Mouse (Mus musculus) C2C12 (cell line): Measurements from ENCODE around the gene Actr3b.

Source experiments
- CTCF ChIP-seq: IDR thresholded peaks from one replicate; pipeline ENCODE4 v1.5.1; 2011; ENCODE audit not compliant: control insufficient read depth, insufficient read depth, insufficient read length
- MAX ChIP-seq: IDR thresholded peaks from one replicate; pipeline ENCODE4 v1.6.1; 2011; ENCODE audit warnings: mild to moderate bottlenecking, control low read depth
- MYOD1 ChIP-seq: IDR thresholded peaks from one replicate; pipeline ENCODE4 v1.6.1; 2011; ENCODE audit warnings: low read depth; ENCODE audit not compliant: control insufficient read depth, insufficient read length
- MYOG ChIP-seq: IDR thresholded peaks from one replicate; pipeline ENCODE4 v1.6.1; 2011; ENCODE audit not compliant: control insufficient read depth, insufficient read length; ENCODE audit errors: extremely low read depth
- USF1 ChIP-seq: IDR thresholded peaks from one replicate; pipeline ENCODE4 v1.6.1; 2011; ENCODE audit warnings: low read depth, mild to moderate bottlenecking, control low read depth, moderate library complexity

DNA sequence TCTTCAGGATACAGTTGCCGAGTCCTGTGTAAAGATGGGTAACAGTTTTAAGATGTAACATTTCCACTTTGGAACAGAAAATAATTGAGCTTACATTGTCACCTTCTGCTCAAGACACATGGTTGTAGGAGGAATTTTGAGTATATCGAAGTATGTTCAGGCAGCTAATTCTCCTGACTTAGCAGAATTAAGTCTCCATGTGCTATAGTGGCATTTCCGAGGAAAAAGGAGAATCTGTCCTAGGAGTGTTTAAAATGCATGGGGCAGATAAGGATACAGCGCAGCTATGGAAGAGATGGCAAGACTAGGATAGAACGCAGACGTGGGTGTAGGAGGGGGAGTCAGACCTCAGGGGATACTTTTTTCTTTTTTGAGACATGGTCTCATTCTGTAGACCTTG, 31.8 kb downstream of the Actr3b start:
- TF ChIP-seq CTCF (no peak), MAX (no peak), USF1 (no peak), MYOD1 (no peak), MYOG (no peak)
